Mouse (Mus musculus): ENCODE data around the gene Gm10337. TPM values are rescaled to one million over a fixed set of nuclear protein-coding genes. Genes with fewer than 3 reads are reported as not detected.

The Gm10337 gene
- polyA plus RNA-seq, 1 experiment, result not detected

GRCm38 (mm10) chr15:102485853-102486252, 17.7 kb upstream of the Gm10337 start:
- 97% methylated on average over 12 of the region's 12 CpGs for WGBS
- H3K4me1 ChIP-seq (replicated peaks; ENCODE audit: control insufficient read depth, insufficient read depth, low read length), result no peaks in the 10 kb centered on the region
- H3K27ac ChIP-seq (ENCODE audit: control insufficient read depth, insufficient read depth, low read length), result no peak overlapping the region
- TF ChIP-seq POLR2A (IDR thresholded peaks at IDR 0.05; ENCODE audit: control insufficient read depth, extremely low read depth, insufficient read depth, low read length, poor library complexity) (no peak), CTCF (IDR thresholded peaks at IDR 0.05; ENCODE audit: borderline replicate concordance, control insufficient read depth, extremely low read depth, insufficient read depth, low read length, poor library complexity) (no peak)
- peaks cover 95% of the 10 kb centered on the region for H3K36me3 ChIP-seq (ENCODE audit: control insufficient read depth, insufficient read depth, low read length)
- no peaks in the 10 kb centered on the region for H3K27me3 ChIP-seq (ENCODE audit: control insufficient read depth, insufficient read depth, low read length)
- no peak for DNase-seq
- no peak overlapping the region for H3K4me3 ChIP-seq (ENCODE audit: control insufficient read depth, insufficient read depth, low read length)

GRCm38 (mm10) chr15:102487664-102488063, 15.9 kb upstream of the Gm10337 start:
- peaks cover 93% of the 10 kb centered on the region for H3K36me3 ChIP-seq (ENCODE audit: control insufficient read depth, insufficient read depth, low read length)
- TF ChIP-seq CTCF (IDR thresholded peaks at IDR 0.05; ENCODE audit: borderline replicate concordance, control insufficient read depth, extremely low read depth, insufficient read depth, low read length, poor library complexity) (no peak), POLR2A (IDR thresholded peaks at IDR 0.05; ENCODE audit: control insufficient read depth, extremely low read depth, insufficient read depth, low read length, poor library complexity) (no peak)
- H3K4me3 ChIP-seq (ENCODE audit: control insufficient read depth, insufficient read depth, low read length), result no peak overlapping the region
- no peaks in the 10 kb centered on the region for H3K4me1 ChIP-seq (replicated peaks; ENCODE audit: control insufficient read depth, insufficient read depth, low read length)
- no peaks in the 10 kb centered on the region for H3K27me3 ChIP-seq (ENCODE audit: control insufficient read depth, insufficient read depth, low read length)
- DNase-seq, result no peak
- H3K27ac ChIP-seq (ENCODE audit: control insufficient read depth, insufficient read depth, low read length), result no peak overlapping the region
- WGBS, result 94% methylated on average over 1 of the region's 1 CpGs

GRCm38 (mm10) chr15:102498322-102498721, 5.2 kb upstream of the Gm10337 start:
- WGBS, result 91% methylated on average over 3 of the region's 3 CpGs
- Histone ChIP-seq H3K4me3 (ENCODE audit: control insufficient read depth, insufficient read depth, low read length) (no peak overlapping the region), H3K36me3 (ENCODE audit: control insufficient read depth, insufficient read depth, low read length) (peaks cover 99% of the 10 kb centered on the region), H3K27me3 (ENCODE audit: control insufficient read depth, insufficient read depth, low read length) (no peaks in the 10 kb centered on the region), H3K4me1 (replicated peaks; ENCODE audit: control insufficient read depth, insufficient read depth, low read length) (no peaks in the 10 kb centered on the region), H3K27ac (ENCODE audit: control insufficient read depth, insufficient read depth, low read length) (no peak overlapping the region)
- no peak for DNase-seq
- TF ChIP-seq POLR2A (IDR thresholded peaks at IDR 0.05; ENCODE audit: control insufficient read depth, extremely low read depth, insufficient read depth, low read length, poor library complexity) (no peak), CTCF (IDR thresholded peaks at IDR 0.05; ENCODE audit: borderline replicate concordance, control insufficient read depth, extremely low read depth, insufficient read depth, low read length, poor library complexity) (no peak)

GRCm38 (mm10) chr15:102499370-102499769, 4.2 kb upstream of the Gm10337 start:
- DNase-seq, result no peak
- Histone ChIP-seq H3K27me3 (ENCODE audit: control insufficient read depth, insufficient read depth, low read length) (no peaks in the 10 kb centered on the region), H3K4me3 (ENCODE audit: control insufficient read depth, insufficient read depth, low read length) (no peak overlapping the region), H3K4me1 (replicated peaks; ENCODE audit: control insufficient read depth, insufficient read depth, low read length) (no peaks in the 10 kb centered on the region), H3K36me3 (ENCODE audit: control insufficient read depth, insufficient read depth, low read length) (peaks cover 94% of the 10 kb centered on the region), H3K27ac (ENCODE audit: control insufficient read depth, insufficient read depth, low read length) (no peak overlapping the region)
- no peak for TF ChIP-seq CTCF (IDR thresholded peaks at IDR 0.05; ENCODE audit: borderline replicate concordance, control insufficient read depth, extremely low read depth, insufficient read depth, low read length, poor library complexity)
- TF ChIP-seq POLR2A (IDR thresholded peaks at IDR 0.05; ENCODE audit: control insufficient read depth, extremely low read depth, insufficient read depth, low read length, poor library complexity), result no peak
- WGBS, result 77% methylated on average over 3 of the region's 3 CpGs

- H3K36me3 ChIP-seq (ENCODE audit: control insufficient read depth, insufficient read depth, low read length), result peaks cover 90% of the 10 kb centered on the region
- H3K4me3 ChIP-seq (ENCODE audit: control insufficient read depth, insufficient read depth, low read length), result no peak overlapping the region
- H3K27me3 ChIP-seq (ENCODE audit: control insufficient read depth, insufficient read depth, low read length), result no peaks in the 10 kb centered on the region
- no peaks in the 10 kb centered on the region for H3K4me1 ChIP-seq (replicated peaks; ENCODE audit: control insufficient read depth, insufficient read depth, low read length)
- TF ChIP-seq POLR2A (IDR thresholded peaks at IDR 0.05; ENCODE audit: control insufficient read depth, extremely low read depth, insufficient read depth, low read length, poor library complexity), result no peak
- no peak for TF ChIP-seq CTCF (IDR thresholded peaks at IDR 0.05; ENCODE audit: borderline replicate concordance, control insufficient read depth, extremely low read depth, insufficient read depth, low read length, poor library complexity)
- WGBS, result 97% methylated on average over 6 of the region's 6 CpGs
- no peak overlapping the region for H3K27ac ChIP-seq (ENCODE audit: control insufficient read depth, insufficient read depth, low read length)
- no peak for DNase-seq
These were observed 3.7 kb upstream of the Gm10337 start for GRCm38 (mm10) chr15:102499851-102500250.

GRCm38 (mm10) chr15:102500479-102500878, 3.0 kb upstream of the Gm10337 start:
- H3K4me1 ChIP-seq (replicated peaks; ENCODE audit: control insufficient read depth, insufficient read depth, low read length), result no peaks in the 10 kb centered on the region
- no peak overlapping the region for H3K4me3 ChIP-seq (ENCODE audit: control insufficient read depth, insufficient read depth, low read length)
- no peaks in the 10 kb centered on the region for H3K27me3 ChIP-seq (ENCODE audit: control insufficient read depth, insufficient read depth, low read length)
- TF ChIP-seq CTCF (IDR thresholded peaks at IDR 0.05; ENCODE audit: borderline replicate concordance, control insufficient read depth, extremely low read depth, insufficient read depth, low read length, poor library complexity) (no peak), POLR2A (IDR thresholded peaks at IDR 0.05; ENCODE audit: control insufficient read depth, extremely low read depth, insufficient read depth, low read length, poor library complexity) (no peak)
- H3K27ac ChIP-seq (ENCODE audit: control insufficient read depth, insufficient read depth, low read length), result no peak overlapping the region
- H3K36me3 ChIP-seq (ENCODE audit: control insufficient read depth, insufficient read depth, low read length), result peaks cover 86% of the 10 kb centered on the region
- DNase-seq, result no peak
- 97% methylated on average over 5 of the region's 5 CpGs for WGBS
